Comparison of ENCODE assay signal across 8 mouse cellular contexts in genomic region chr11:68692693-68693446, GRCm38 (mm10). TPM values are rescaled to one million over a fixed set of nuclear protein-coding genes. Genes with fewer than 3 reads are reported as not detected.
DNase-seq lines count a peak whose midpoint lies in the region; ATAC-seq and TF ChIP-seq lines count a peak whose summit lies in the region.

No protein-coding gene starts in this region.

- no peak for ATAC-seq in heart, embryonic 11.5 days (replicated peaks; ENCODE audit: insufficient number of reproducible peaks, low FRiP score, low TSS enrichment)
- no peak for ATAC-seq in kidney, embryonic 16.5 days (ENCODE audit: low FRiP score, low TSS enrichment)
- ATAC-seq in liver, embryonic 14.5 days (ENCODE audit: insufficient read depth), result peak; percentile 27; the same call in 1 of the 2 replicates
- no peak for ATAC-seq in megakaryocyte progenitor cell, adult 5-6 weeks (replicated peaks; ENCODE audit: poor library complexity)

- peaks cover 18% of the 10 kb centered on the region for H3K4me1 ChIP-seq in E14TG2a.4 (replicated peaks; ENCODE audit: low read depth, low read length)
- H3K4me1 ChIP-seq in embryonic facial prominence, embryonic 10.5 days, result peaks cover 35% of the 10 kb centered on the region
- H3K4me1 ChIP-seq in heart, embryonic 11.5 days (ENCODE audit: control insufficient read depth, insufficient read depth, low read length), result peaks cover 14% of the 10 kb centered on the region
- peaks cover 23% of the 10 kb centered on the region; the same call in 1 of the 2 replicates for H3K4me1 ChIP-seq in kidney, embryonic 16.5 days (ENCODE audit: insufficient read depth, low read length)
- H3K4me1 ChIP-seq in liver, embryonic 14.5 days (replicated peaks; ENCODE audit: control insufficient read depth in 2 of 2, insufficient read depth in 2 of 2, low read length in 1 of 2), result peaks cover 13 to 19% of the 10 kb centered on the region in 2 experiments

- H3K27me3 ChIP-seq in E14TG2a.4 (ENCODE audit: insufficient read depth, low read length), result peaks cover 22% of the 10 kb centered on the region
- H3K27me3 ChIP-seq in embryonic facial prominence, embryonic 10.5 days (replicated peaks; ENCODE audit: low read depth, poor library complexity, severe bottlenecking), result no peaks in the 10 kb centered on the region
- no peaks in the 10 kb centered on the region for H3K27me3 ChIP-seq in heart, embryonic 11.5 days (ENCODE audit: control insufficient read depth, insufficient read depth, low read length)
- H3K27me3 ChIP-seq in kidney, embryonic 16.5 days (ENCODE audit: insufficient read depth, low read length), result no peaks in the 10 kb centered on the region
- no peaks in the 10 kb centered on the region for H3K27me3 ChIP-seq in liver, embryonic 14.5 days (ENCODE audit: control insufficient read depth, insufficient read depth, low read length)

- peak; percentile 36 for DNase-seq in ZHBTc4 (ENCODE audit: low read depth, low spot score)
- peak; percentile 76 for DNase-seq in embryonic facial prominence, embryonic 10.5 days (ENCODE audit: low spot score)
- DNase-seq in liver, embryonic 14.5 days (ENCODE audit: low read depth in 3 of 3, low spot score in 3 of 3), result peak in 1 of 3 experiments; percentile 17
- peak; percentile 66 for DNase-seq in retina, embryonic 14.5 days (ENCODE audit: low spot score)

- H3K4me3 ChIP-seq in E14TG2a.4 (replicated peaks; ENCODE audit: low read length), result peak overlapping the region; percentile 94
- peak overlapping the region; percentile 97 for H3K4me3 ChIP-seq in embryonic facial prominence, embryonic 10.5 days
- peak overlapping the region; percentile 97 for H3K4me3 ChIP-seq in heart, embryonic 11.5 days (ENCODE audit: low read depth, low read length)
- H3K4me3 ChIP-seq in kidney, embryonic 16.5 days (ENCODE audit: low read length), result peak overlapping the region; percentile 93
- peak overlapping the region; percentile 72 to 83 for H3K4me3 ChIP-seq in liver, embryonic 14.5 days (ENCODE audit: insufficient read depth in 1 of 2, low read depth in 2 of 2, low read length in 2 of 2)

- H3K9ac ChIP-seq in heart, embryonic 11.5 days (ENCODE audit: low read depth, low read length), result peak overlapping the region; percentile 99
- H3K9ac ChIP-seq in kidney, embryonic 16.5 days (replicated peaks; ENCODE audit: low read length), result peak overlapping the region; percentile 97
- H3K9ac ChIP-seq in liver, embryonic 14.5 days (replicated peaks), result peak overlapping the region; percentile 81

- TF ChIP-seq CTCF in E14TG2a.4 (conservative IDR thresholded peaks at IDR 0.05; ENCODE audit: low read length), result no peak
- no peak for TF ChIP-seq CTCF in liver, embryonic 14.5 days (IDR thresholded peaks at IDR 0.05; ENCODE audit: low read depth)

- peak overlapping the region; percentile 83 for H3K4me2 ChIP-seq in heart, embryonic 11.5 days
- H3K4me2 ChIP-seq in kidney, embryonic 16.5 days (replicated peaks; ENCODE audit: low read depth, low read length), result peak overlapping the region; percentile 76
- peak overlapping the region; percentile 97 for H3K4me2 ChIP-seq in liver, embryonic 14.5 days (ENCODE audit: low read depth)

- no peaks in the 10 kb centered on the region for H3K36me3 ChIP-seq in E14TG2a.4 (ENCODE audit: insufficient read depth, low read length)
- H3K36me3 ChIP-seq in embryonic facial prominence, embryonic 10.5 days (replicated peaks), result peaks cover 16% of the 10 kb centered on the region
- H3K36me3 ChIP-seq in heart, embryonic 11.5 days (ENCODE audit: control insufficient read depth, insufficient read depth, low read length), result no peaks in the 10 kb centered on the region
- H3K36me3 ChIP-seq in kidney, embryonic 16.5 days (ENCODE audit: insufficient read depth, low read length), result no peaks in the 10 kb centered on the region
- H3K36me3 ChIP-seq in liver, embryonic 14.5 days (replicated peaks; ENCODE audit: control insufficient read depth, insufficient read depth, low read depth), result no peaks in the 10 kb centered on the region

- H3K27ac ChIP-seq in embryonic facial prominence, embryonic 10.5 days (replicated peaks), result peak overlapping the region; percentile 99
- peak overlapping the region; percentile 97 for H3K27ac ChIP-seq in heart, embryonic 11.5 days (ENCODE audit: low read depth, low read length)
- peak overlapping the region; percentile 99 for H3K27ac ChIP-seq in kidney, embryonic 16.5 days (ENCODE audit: low read length)
- H3K27ac ChIP-seq in liver, embryonic 14.5 days, result peak overlapping the region; percentile 62

- no peak for TF ChIP-seq EP300 in liver, embryonic 14.5 days (IDR thresholded peaks at IDR 0.05; ENCODE audit: low read depth)

- under 1% methylated on average over 43 of the region's 43 CpGs for WGBS in embryonic facial prominence, embryonic 10.5 days
- under 1% methylated on average over 43 of the region's 43 CpGs for WGBS in heart, embryonic 11.5 days (ENCODE audit: insufficient replicate concordance)
- WGBS in kidney, embryonic 16.5 days, result under 1% methylated on average over 43 of the region's 43 CpGs
- 2% methylated on average over 43 of the region's 43 CpGs for WGBS in liver, embryonic 14.5 days (ENCODE audit: insufficient replicate concordance)

- peaks cover 8% of the 10 kb centered on the region for H3K9me3 ChIP-seq in E14TG2a.4 (ENCODE audit: low read length)
- no peaks in the 10 kb centered on the region for H3K9me3 ChIP-seq in embryonic facial prominence, embryonic 10.5 days
- no peaks in the 10 kb centered on the region for H3K9me3 ChIP-seq in heart, embryonic 11.5 days (replicated peaks; ENCODE audit: control insufficient read depth, low read length)
- no peaks in the 10 kb centered on the region for H3K9me3 ChIP-seq in kidney, embryonic 16.5 days (ENCODE audit: low read length)
- H3K9me3 ChIP-seq in liver, embryonic 14.5 days (ENCODE audit: control insufficient read depth, low read length), result no peaks in the 10 kb centered on the region

RNA-seq across cellular contexts. Expression of gene Myh10, which starts 1.5 kb away (rescaled TPM):
- polyA plus RNA-seq in embryonic facial prominence, embryonic 10.5 days (2016; fragmentation: Nextera tagmentation; extraction: Ambion mirVana), result 161 and 164 TPM in 2 replicates
- 150 and 190 TPM in 2 replicates for polyA plus RNA-seq in heart, embryonic 11.5 days (2014; fragmentation: Nextera tagmentation; extraction: Ambion mirVana)
- polyA plus RNA-seq in kidney, embryonic 16.5 days (2015; fragmentation: Nextera tagmentation; extraction: Ambion mirVana), result 147 and 155 TPM in 2 replicates
- 24.4 and 28.4 TPM in 2 replicates for polyA plus RNA-seq in liver, embryonic 14.5 days (2012; rRNA removed)
- 14.9 and 19.4 TPM in 2 replicates for polyA plus RNA-seq in liver, embryonic 14.5 days (2014; fragmentation: Nextera tagmentation; extraction: Ambion mirVana)
- total RNA-seq in megakaryocyte progenitor cell, adult 5-6 weeks (2015), result 6.0 and 8.4 TPM in 2 replicates
- total RNA-seq in megakaryocyte progenitor cell, adult 5-6 weeks (2017), result 3.9 and 6.5 TPM in 2 replicates
